Mouse (Mus musculus): Measurements from ENCODE around the gene Lonp1.
"Not testable (repeated sequence)": the region's sequence is repeated elsewhere in the genome, so short reads cannot be mapped to it uniquely, and the experiment has no call there.

Lonp1 gene

DNA sequence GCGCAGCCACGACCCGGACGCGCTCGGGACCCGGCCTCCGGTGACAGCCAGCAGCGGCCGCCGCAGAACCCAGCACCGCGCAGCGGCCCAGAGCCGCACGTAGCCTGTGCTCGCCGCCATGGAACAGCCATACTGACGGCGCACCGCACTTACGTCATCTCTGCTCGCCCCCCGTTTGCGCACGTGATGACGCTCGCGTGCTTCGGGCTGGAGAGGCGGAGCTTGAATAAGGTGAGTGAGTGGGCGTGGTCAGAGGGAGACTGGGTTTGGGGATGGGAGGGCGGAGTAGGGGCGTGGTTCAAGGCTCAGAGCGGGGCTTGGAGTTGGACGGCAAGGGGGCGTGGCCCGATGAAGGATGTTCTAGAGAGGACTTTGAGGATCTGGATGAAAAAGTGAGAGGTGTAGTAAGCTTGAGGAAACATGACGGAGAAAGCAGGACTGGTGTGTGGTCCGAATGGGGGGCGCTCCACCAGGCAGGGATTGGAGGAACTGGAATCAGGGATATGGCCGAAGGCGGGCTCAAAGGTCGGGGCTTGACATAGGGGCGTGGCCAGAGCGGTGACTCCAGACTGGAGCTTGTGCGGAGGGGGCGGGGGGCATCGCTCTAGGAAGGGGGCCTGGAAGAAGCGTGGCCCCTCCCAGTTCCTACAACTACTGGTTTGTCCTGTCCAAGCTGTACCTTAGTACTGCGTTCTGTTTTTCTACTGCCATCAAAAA is at the start of gene Lonp1:
Gene Lonp1, minus strand, starts transcription at position 134 of the 717 bp plus-strand sequence.
- peak; percentile 98 for DNase-seq (ENCODE audit: low spot score)

DNA sequence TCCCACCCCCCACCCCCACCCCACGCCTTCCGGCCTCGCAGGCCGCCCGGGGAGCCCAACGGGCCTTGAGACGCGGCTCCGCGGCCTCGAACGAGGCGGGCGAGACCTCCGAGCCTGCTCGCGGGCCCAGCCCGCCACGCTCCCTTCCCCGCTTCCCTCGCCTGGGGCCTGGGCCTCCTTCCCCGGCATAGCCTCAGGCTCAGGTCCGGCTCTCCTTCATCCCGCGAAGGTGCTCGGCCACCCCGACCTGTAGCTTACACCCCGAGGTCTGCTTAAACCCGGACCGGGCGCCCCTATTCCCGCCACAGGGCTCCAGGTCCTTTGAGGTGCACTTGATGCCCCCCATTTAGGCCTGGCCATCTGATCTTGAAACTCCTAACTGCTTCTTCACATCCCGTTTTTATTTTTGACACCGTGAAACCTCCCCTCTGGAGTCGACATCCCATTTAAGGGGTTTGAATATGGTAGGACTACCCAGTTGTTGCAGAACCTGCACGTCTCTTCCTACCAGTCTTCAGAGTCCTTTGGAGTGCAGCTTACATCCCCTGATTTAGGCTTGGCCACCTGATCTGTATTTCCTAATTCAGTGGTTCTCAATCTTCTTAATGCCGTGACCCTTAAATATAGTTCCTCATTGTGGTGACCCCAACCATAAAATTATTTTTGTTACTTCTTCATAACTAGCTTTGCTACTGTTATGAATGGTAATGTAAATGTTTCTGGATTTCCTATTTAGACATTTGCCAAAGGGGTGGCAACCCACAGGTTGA is 47.1 kb upstream of the Lonp1 start:
- peak; percentile 73 for DNase-seq (ENCODE audit: low spot score)

DNA sequence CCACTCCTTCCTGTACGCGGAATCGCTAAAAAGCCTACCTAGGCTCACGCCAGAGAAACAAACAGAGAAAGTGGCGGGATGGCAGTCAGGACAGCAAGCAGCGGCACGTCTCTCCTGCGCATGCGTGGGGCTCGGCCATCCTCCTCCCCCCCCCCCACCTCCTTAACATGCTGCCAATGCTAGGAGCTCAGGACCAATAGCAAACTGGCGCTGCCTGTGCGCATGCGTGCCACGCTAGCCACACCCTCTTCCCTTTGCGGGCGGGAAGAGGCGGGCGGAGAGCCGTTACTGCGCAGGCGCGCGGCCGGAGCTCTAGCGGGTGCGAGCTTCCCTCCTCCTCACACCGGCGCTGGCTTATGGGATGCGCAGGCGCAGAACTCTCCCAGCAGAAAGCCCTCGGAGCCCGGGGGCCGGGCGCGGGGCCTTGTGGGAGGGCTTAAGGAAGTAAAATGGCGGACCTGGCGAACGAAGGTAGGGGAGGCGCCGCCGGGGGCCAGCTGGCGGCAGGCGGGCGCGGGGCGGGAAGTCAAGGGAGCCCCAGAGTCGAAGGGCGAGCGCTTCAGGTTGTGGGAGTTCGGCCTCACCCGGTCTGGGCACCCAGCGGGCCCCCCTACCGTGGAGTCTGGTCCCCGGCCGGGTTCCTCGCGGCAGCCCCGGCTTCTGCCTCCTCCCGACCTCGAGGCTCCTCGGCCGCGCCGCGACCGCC is 46.4 kb upstream of the Lonp1 start, which contains the start of gene Ranbp3:
Gene Ranbp3, plus strand, starts transcription at position 354 of the 706 bp plus-strand sequence.
- peak; percentile 100 for DNase-seq (ENCODE audit: low spot score)

DNA sequence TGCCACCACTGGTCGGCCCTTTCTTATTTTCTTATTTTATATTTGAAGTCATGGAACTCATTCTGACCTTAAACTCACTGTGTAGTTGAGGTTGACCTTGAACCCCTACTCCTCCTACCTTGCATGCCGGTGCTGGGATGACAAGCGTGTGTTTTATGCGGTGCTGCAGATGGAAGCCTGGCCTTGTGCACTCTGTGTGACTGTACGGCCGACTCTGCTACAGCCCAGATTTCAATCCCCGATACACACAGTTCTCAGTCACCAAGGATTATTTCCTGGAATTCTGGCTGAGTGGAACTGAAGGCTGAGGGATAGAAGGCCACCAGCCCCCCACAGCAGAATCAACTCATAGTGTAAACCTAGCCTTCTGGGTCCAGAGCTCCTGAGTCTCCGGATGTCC is 43.1 kb upstream of the Lonp1 start:
- DNase-seq (ENCODE audit: low spot score): no peak

DNA sequence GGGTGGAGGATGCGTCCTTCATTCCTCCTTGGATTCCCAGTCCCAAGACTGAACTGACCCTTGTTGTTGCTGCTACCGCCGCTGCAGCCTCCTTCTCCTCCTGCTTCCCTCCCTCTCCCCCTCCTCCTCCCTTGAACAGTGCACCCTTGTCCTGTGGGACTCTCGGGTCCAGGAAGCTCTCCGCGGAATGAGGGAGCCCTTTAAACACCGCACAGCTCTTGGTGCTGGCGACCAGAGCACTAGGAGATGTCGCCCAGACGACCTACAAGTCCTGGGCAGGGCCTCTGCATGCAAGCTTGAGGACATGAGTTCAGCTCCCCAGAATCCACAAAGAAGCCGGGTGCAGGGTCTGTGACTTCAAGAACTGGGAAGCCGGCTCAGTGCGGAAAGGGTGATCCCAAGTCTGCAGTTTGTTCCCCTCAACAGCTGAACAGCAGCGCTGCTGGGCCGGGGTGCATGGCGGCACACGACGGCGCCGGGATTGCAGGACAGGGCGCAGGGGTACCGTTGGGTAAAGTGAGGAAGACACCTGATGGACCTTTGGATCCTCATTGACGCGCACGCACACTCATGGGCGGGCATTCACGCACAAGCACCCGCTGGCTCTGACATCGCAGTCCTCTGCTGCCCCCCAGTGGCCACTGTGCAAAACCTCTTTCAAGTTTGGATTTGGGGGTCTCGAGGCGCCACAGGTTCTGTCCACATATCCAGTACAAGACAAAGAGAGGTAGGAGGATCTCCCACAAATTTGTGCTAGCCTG is 41.9 kb upstream of the Lonp1 start:
- DNase-seq (ENCODE audit: low spot score): peak; percentile 75

DNA sequence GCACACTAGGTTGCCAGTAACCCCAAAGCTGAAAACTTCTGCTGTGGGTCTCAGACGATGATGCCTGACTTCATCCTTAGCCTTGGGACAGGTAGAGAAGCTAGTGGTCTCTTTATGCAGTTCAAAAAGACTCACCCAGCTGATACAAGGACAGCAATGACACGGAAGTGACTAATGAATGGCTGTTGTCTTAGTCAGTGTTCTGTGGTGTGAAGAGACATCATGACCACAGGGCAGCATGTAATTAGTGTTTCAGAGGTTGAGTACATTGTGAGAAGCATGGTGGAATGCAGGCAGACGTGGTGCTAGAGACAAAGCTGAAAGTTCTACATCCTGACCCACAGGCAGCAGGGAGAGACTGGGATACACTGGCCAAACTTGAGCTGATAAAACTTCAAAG is 40.9 kb upstream of the Lonp1 start:
- DNase-seq (ENCODE audit: low spot score): no peak

DNA sequence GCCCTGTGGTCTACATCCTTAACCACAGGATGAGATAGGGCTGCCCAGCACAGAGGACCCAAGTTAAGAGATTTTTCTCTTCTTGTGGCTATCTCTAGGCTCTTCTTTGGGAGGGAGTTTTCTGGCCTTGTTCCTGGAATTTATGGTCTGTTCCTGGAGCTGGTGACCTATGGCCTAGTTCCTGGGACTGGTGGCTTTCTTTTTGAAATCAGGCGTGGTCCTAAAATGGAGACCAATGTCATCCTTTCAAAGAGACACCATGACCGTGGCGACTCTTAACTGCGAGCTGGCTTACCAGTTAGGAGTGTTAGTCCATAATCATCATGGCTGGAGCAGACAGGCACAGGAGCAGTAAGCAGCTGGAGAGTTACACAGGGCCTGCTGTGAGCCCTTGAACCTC is 39.7 kb upstream of the Lonp1 start:
- DNase-seq (ENCODE audit: low spot score): no peak

DNA sequence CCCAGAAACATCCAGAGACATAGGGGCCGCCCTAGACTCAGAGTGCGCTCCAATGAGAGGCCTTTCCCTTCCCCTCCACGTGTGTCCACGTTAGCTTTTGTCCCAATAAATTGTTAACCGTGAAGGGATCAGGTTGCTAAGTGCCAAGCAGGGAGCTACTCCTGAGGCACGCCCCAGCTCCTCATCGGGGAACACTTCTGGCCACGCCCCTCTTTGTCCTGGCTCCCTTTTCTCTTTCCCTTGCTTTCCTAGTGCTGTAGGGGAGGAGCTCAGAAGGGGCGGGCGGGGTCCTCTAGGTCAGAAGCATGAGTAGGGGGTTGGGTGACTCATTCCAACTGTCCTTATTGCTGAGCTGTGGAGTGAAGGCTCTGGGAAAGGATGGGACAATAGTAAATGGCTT is 37.6 kb upstream of the Lonp1 start:
- no peak for DNase-seq (ENCODE audit: low spot score)

DNA sequence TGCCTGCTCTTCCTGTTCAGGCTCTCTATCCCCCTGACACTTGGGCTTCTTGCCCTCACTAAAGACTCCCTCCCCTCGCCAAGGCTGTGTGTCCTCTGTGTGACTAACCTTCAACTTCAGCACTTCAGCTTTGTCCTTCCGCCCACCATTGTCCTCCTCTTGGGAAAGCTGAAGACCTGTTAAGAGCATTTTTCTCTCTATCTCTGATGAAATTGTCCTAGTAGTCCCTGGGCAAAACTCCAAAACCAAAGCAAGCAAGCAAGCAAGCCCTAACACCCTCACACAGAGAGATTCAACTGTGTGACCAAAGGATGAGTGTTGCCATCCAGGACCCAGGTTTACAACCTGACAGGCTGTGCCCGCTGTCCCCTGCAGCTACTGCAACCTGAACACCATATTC is 37.0 kb upstream of the Lonp1 start:
- no peak for DNase-seq (ENCODE audit: low spot score)

DNA sequence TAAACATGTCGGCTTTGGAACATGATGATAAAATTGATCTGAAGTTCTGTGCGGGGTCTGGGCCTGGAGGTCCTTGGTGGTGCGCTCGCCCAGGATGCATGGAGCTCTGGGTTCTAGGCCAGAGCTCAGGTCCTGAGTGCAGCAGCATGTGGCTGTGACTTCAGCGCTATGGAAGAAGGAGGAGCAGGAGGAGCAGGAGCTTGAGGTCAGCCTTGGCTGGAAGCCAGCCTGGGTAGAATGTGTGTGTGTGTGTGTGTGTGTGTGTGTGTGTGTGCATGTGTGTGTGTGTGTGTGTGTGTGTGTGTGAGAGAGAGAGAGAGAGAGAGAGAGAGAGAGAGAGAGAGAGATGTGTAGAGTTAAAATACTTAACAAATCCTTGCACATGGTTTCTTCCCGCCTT is 29.5 kb upstream of the Lonp1 start:
- DNase-seq (ENCODE audit: low spot score): no peak

DNA sequence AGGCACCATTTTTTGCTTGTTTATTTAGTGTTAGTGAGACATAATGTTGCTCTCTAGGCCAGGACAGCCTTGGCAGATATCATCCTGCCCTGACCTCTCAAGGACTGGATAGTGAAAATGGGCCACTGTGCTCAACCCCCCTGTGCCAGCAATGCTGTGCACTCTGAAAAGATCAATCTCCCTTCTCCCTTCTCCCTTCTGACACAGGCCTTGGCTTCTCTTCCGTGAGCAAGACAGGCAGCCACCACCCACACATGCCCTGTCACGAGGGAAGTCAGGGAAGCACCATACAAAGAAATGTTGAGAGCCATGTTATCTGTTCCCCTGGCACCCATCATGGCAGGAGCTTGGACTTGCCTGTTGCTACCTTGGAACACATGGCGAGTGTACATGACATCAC is 28.6 kb upstream of the Lonp1 start:
- DNase-seq (ENCODE audit: low spot score): no peak

DNA sequence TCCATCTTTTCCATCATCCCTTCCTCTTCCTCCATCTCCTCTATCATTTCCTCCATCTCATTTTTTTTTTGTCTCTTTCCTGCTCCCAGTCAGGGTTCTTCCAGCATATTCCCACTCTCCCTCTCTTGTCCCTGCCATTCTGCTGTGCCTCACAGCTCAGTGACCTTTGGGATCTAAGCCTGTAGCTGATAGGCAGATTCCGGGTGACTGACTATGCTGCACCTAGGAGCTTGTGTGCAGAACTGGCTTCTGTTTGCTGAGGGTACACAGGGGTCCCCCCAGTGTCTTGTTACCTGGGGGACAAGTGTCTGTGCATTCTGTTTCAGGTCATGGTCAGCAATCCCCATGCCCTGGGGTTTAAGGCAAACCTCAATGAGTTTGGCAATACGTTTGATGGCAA is 28.1 kb upstream of the Lonp1 start:
- DNase-seq (ENCODE audit: low spot score): no peak

DNA sequence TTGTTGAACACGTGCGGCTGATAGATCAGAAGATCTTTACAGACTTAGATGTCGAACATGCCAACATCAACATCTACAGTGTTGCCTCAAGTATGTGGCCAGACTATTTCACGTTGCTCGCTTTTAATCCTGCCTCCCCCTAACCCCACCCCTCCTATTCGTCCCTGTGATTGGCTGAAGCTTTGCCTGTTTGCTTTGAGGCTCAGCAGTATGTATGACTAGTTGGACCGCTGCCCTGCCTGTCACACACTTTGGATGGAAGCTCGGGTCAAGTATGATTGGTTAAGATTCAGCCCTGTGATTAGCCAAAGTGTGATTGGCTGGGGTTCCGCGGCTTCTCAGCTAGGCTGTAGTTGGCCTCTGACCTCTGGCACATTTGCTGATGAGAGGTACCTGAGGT is 25.1 kb upstream of the Lonp1 start:
- DNase-seq (ENCODE audit: low spot score): no peak

DNA sequence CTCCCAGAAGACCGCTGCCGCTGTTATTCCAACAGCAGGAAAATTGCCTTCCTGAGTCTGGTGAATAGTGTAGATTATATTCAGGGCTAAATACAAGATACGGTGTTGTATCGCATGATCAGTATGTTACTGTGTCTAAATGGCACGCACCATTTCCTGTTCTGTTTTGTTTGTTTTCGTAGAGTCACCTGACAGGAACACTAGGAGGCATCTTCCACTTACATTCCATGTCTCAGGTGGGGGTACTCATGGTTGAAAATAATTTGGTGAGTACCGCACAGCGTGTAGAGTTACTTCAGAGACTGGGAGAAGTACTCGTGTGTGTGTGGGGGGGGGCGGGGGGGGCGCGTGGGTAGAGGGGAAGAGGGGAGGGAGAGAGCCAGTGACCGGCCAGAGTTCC is 20.9 kb upstream of the Lonp1 start:
- DNase-seq (ENCODE audit: low spot score): no peak

DNA sequence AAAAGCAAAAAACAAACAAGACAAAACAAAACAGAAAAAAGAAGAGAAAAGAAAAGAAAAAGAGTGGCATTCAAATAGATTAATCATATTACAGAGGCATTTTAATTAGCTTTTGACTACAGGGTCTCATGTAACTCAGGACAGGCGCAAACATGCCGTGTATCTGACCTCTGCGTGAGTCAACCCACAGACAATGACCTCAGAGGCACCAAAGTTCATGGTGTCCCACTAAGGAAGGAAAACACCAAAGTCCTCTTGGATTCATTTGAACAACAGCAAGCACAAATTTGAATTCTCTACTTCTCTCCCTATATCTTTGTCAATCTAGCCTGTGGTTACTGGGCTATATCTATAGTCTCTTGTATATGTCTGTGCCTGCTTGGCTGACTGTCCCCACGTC is 16.6 kb upstream of the Lonp1 start:
- no peak for DNase-seq (ENCODE audit: low spot score)

DNA sequence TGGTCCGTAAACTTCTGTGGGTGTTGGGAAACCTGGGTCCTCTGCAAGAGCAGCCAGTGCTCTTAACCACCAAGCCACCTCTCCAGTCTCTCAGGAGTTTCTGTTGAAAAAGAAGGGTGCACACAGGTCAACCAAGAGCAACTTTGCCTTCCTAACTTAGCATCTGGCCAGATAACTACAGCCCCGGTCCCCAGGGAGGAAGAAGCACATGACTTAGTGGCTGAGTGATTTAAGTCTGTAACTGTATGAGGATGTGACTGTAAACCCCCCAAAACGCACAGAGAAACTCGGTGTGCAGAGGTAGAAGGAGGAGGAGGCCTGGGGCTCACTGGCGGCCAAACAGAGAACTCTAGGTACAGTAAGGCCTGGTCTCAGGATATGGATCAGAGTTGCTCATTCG is 7.3 kb upstream of the Lonp1 start:
- DNase-seq (ENCODE audit: low spot score): no peak

DNA sequence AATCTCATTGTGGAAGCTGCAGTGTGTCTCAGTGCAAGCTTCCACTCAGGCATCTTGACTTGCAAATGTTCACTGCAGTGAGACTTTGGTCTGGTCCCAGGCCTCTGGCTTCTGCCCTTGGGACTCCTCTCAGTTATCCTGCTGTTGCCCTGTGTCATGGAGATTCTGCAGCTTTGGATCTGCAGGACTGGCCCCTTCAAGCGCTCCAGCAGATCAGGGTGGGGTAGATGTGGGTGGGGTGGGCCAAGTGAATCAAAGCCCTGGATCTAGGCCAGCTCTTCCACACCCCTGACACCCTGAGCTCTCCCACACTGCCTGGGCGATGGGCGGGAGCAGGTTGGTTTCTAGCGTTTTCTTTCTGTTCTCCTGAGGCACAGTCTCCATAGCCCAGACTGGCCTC is 5.1 kb upstream of the Lonp1 start:
- no peak for DNase-seq (ENCODE audit: low spot score)

DNA sequence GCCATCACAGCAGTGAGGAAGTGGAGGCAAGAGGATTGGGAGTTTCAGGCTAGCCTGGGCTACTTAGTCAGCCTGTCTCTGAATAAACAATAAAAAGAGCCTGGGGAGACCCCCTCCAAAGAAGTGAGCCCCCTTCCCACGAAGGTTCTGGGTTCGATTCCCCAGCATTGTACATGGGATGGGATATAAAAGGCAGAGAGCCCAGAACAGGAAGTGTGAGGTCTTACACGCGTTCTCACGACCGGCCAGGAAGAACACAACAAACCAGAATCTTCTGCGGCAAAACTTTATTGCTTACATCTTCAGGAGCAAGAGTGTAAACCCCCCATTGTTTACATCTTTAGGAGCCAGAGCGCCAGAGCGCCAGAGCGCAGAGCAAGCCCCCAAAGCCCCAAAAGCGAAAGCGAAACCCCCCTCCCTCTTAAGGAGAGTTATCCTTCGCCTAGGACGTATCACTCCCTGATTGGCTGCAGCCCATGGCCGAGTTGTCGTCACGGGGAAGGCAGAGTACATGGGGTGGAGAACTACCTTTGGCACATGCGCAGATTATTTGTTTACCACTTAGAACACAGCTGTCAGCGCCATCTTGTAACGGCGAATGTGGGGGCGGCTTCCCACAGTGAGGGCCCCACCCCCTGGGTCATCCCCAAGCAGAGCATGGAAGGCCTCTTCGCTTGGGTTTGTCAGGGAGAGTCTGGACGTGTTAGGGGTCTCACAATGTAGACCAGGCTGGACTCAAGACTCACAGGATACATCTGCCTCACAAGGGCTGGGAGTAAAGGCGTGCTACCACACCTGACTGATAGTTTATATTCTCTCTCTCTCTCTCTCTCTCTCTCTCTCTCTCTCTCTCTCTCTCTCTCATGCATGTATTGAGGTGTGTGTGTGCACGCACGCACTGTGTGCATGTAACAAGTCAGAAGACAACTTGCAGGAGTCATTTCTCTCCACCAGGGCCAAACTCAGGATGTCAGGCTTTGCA is 3.4 kb upstream of the Lonp1 start:
- not testable (repeated sequence) for DNase-seq (ENCODE audit: low spot score)

DNA sequence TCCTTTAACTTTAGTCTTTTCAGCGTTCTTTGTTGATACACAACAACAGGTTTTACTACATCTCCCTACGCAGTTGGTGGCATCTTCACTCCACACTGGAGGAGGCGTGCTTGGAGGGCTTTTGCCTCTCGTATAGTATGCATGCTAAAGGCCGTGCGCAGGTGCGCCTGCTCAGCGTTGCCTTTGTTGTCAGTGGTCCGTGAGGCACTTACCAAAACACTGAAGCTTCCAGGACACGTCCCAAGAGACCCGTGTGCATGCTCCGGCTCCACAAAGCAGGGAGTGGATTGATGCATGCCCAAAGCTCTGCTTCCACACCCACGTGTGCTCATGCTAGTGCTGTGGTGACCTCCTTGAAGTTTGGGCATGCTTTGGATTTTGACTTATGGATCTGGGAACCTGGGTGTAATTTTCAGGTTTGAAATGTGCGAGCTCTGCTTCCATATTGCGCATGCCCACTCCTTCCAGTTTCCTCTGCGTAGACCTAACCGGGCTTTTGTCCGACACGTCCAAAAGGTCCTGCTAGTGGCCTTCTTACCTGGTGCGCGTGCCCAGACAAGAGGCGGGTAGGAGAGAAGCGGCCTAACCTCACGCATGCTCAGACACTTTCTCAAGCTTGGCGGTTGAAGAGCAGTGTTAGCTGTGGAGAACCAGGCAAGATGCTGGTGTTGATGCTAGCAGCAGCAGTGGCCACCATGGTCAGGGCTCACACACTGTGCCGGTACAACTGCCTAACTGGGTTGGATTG is 1.0 kb upstream of the Lonp1 start, which contains the start of gene Catsperd:
Gene Catsperd, plus strand, starts transcription at position 614 of the 748 bp plus-strand sequence.
- DNase-seq (ENCODE audit: low spot score): peak; percentile 57

DNA sequence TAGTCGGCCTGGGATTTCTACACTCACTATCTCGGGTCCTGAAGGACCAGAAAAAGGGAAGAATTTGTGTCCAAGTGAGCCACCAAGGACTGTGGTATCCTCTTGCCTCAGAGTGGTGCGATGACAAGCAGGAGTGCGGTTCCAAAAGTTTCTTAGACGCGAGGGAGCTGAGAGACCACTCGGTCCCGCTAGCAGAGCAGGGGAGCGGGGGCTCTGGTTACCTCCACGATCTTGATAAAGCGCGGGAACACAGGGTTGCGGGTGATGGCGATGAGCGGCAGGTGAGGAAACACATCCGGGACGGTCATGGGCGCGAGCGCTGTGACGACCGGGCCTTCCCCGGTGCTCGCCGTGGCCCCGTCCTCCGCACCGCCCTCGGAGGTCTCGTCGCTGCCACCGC is 427 bp downstream of the Lonp1 start:
- peak; percentile 48 for DNase-seq (ENCODE audit: low spot score)

Measured in testis, postnatal 14 days (tissue).